Mouse (Mus musculus): ENCODE results near the gene Slc12a1.

The Slc12a1 gene

DNA sequence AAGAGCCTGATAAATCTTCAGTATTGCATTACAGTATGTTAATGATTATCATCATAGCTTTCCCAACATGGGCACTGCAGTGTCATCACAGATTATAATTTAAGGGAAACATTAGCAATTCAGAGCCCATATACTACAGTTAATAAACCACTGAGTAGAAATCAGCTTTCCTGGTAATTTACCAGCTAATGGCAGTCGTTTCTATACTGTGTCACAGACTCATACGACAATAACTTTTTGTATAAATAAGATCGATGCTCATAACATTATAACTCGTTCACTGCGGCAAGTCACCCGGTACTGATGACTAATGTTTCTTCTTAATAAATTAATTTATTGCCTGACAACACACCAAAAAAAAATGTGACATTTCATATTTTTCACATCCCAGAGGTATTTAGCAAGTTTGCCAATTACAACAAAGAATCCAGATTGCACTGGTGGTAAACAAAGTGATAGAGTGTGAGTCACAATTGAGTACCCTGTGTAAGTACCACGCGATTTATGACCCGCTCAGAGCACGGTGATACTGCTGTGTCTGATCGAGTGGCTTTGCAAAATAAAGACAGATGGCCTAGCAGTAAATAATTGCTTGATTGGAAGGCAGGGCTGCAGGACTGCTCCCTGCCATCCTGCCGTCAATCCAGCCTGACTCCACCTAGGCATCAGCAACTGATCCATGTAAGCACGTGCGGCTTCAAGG, 56.7 kb downstream of the Slc12a1 start:
- DNase-seq (ENCODE audit: low spot score in 2 of 2) = no peak

DNA sequence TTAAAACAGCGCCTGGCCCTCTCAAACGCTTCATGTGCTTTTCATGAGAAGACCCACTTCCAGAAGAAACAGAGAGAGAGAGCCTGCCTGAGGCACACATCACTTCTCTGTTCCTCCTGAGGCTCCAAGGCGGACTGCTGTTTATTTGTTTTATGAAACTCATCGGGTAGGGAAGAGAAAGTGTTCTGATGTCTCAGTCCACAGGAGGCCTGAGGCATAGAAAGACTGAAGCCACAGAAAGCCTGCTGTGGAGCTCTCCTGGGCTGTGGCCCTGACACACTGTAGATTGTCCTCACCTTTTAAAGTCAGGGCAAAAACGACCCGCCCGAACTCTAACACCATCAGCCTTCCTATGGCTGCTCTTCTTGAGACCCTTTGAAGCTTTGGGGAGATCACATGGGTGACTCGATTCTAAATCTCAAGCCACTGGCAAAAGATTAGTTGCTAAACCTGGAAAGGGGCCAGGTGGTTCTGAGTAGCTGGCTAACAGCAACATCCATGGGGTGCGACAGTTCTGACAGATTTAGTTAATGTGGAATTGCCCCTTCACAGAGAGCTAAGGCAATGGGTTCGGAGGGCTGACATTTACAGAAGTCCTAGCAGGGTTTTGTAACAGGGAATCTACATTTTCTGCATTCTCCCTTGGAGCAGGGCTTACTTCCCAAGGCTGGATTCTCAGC, 59.7 kb downstream of the Slc12a1 start:
- DNase-seq (ENCODE audit: low spot score in 2 of 2) = no peak

DNA sequence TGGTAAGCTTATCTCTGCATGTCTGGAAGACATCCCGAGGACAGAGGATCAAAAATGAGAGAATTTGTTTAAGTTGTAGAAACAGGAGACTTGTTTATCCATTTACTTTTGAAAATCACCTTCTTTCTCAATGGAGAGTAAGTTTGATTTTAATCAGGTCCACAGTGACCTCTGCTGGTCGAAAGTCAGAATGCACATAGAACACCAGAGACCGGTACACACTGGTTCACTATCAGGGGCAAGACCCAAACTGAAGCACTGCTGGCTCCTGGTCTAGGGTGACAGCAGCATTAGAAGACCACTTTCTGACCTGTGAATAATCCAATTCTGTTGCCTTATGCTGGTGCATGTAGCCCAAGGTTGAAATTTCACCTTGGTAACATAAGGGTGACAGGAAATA, 62.3 kb downstream of the Slc12a1 start:
- peak; percentile 73 to 83 for DNase-seq (ENCODE audit: low spot score in 2 of 2)

DNA sequence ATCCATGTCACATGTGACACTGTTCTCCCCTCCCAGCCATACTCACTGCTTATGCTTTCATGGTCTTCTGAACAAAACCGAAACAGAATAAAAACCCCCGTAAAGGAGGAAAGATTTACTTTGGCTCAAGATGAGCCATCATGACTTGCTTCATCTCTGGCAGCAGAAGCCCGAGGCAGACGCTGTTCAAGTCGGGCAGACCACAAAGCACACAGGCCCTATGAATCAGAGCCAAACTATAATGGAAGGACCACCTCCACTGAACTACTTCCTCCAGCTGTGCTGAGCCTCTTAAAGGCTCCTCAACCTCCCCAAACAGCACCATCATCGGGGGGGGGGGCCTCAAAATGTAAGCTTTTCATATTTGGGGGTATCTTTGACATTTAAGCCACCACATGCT, 65.0 kb downstream of the Slc12a1 start:
- no peak for DNase-seq (ENCODE audit: low spot score in 2 of 2)

DNA sequence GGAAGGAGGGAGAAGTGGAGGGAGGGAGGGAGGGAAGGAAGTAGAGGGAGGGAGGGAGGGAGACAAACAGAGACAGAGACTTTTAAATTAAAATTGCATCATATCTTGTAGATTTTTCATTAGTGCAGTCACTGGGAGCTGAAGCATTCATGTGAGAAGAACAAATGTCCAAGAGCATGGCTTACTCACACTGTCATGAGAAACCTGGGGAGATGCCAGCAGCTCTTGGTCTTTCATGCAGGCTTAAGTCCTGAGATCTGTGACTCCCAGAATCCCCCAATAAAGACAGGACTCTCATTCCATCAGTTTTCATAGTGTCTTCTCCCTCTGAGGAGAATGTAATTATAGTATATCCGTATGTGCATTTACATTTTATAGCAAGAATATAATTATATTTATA, 66.3 kb downstream of the Slc12a1 start:
- no peak for DNase-seq (ENCODE audit: low spot score in 2 of 2)

DNA sequence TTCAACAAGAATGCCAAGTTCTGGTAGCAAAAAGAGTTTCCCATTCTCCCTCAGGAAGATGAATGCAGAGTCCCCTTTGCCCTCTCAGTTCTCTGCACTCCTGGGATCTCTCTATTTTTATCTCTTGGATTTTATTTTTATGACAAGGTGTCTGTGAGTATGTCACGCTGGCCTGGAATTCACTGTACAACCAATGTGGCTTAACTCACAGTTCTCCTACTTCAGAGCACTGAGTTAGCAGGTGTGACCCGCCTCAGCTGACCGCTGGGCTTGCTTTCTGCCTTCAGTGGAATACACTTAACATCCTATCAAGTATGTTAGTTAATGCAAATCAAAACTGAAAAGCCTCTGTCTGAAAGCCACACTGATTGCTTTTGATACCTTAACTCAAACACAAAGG, 67.0 kb downstream of the Slc12a1 start:
- no peak for DNase-seq (ENCODE audit: low spot score in 2 of 2)

DNA sequence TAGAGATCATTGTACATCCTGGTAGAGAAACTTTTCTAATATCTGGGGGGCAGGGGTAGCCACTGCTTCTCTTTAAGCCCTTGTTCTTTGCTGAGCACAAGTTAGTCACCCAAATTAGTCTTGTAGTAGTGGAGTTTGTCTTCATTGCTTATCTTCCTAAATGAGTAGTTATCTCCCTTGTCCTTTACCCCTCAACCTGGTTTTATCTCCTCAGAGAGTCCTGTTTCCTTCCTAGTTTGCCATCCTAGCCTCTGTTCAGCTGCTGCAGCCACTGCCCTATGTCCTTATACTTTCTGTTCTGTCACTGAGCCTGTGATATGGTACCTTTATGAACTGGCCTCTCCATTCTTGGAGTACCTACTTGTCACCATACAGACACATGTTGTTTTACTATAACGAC, 69.4 kb downstream of the Slc12a1 start:
- DNase-seq (ENCODE audit: low spot score in 2 of 2) = no peak

DNA sequence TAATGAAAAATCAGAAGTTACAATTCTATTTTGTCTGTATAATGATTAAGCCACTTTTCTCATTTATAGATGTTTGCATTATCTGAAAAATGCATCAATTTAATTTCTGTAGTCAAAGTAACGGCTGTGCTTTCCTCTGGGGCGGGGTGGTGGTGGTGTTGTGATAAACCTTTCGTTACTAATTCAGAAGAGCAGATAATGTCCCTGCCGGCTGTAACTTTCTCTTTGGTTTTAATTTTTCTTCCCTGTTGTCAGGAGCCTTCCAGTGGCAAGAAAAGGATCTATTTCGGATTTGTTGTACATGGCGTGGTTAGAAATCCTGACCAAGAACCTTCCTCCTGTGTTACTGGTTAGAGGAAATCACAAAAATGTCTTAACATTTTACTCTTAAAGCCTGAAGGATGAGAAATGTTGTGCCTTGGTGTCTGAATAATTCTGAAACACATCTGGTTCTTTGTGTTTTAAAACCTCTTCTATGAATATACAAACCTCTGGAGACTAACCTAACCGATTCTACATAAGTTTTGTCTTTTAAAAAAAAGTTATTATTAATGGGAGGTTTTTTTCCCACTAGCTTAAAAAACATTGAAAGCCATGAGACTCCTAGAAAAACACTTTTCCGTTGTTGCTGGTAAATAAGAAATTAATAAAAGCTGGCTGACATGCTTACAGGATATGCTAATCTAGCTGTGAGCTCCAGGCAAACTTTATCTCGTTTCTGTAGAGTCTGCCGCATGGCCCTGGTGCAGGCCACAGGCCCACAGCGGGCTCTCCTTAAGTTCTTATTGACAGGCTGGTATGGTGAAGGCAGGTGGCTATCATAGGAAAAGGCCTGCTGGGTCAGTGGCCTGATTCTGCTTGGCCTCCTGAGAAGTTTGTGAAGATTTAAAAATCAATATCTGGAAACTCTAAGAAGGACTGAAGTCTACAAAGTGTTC, 76.4 kb downstream of the Slc12a1 start:
- DNase-seq (ENCODE audit: low spot score in 2 of 2) = no peak

DNA sequence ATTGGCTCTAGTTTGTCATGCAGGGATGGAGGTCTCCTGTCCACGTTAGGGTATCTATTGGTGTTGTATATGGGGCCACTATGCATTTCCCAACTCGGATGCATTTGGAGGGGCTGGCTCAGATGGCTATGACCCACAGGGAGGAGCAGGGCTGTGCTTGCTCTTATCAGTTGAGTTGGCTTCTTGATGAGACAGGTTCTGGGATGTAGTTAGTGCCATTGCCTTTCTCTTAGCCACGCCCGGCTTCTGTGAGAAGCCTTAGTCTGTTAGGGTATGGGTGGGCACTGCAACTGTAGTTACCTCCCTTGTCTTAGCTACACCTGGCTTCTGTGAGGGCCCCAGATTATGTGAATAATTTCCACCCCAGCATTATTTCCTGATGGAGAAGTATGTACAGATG, 79.9 kb downstream of the Slc12a1 start:
- DNase-seq (ENCODE audit: low spot score in 2 of 2) = no peak

DNA sequence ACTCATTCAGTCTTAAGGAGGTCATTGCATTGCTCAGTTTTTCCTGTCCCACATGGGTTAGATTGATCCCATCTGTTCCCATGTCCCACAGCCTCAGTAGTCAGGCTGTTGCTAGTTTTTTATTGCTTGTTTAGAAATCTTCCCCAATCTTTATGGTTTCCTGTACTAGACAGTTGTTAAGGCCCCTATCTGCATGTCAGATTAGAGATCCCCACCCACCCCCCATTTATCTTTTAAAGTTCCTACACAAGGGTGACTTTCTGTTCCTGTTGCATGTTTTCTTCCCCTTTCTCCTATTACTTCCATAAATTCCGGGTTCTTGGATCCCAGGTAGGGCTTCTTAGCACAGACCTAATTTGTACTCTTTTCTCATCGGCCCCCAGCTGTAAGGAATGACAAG, 81.2 kb downstream of the Slc12a1 start:
- no peak for DNase-seq (ENCODE audit: low spot score in 2 of 2)

DNA sequence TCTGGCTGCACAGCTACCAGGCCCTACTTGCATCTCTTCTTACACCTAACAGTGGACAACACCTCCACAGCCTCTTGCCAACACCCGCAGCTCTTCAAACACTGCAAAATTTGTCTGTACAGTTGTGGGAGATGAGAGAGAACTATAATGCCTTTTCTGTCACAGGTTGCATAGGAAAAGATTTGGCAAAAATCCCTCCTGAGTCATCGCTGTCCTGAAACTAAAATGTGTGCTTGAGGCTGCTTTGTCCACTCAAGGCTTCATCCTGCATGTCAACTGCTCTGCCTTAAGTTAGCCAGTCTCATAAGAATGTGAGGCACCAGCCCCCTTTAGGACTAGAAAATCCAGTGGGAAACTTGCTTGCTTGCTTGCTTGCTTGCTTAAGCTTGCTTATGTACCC, 81.7 kb downstream of the Slc12a1 start:
- DNase-seq (ENCODE audit: low spot score in 2 of 2) = no peak

DNA sequence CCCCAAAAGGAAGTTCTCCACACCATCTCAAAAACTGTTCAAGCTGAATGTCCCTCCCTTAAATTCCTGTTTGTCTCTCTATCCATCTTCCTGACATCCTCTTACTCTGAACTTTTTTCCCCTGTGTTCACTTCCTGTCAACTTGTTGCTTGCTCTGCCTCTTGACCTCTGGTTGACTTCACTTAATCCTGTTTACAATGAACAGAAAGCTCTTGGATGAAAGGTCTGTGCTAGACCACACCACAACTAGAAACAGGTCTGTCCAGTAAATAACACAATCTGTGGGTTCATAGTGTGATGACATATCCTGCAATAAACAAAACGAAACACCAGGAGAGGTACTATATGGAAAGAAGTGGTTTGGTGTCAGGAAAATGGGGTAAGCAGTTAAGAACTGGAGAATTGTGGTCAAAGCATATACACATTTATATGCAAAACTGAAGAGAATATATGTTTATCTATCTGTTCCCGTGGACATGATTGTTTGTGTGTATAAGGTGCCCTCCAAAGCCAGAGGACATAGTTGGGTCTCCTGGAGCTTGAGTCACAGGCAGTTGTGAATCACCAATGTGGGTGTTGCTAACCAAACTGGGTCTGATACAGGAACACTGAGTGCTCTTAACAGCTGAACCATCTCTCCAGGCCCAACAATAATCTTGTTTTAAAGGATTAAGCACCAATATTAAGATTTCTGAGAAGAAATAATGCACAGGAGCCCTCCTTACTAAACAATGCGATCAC, 93.4 kb downstream of the Slc12a1 start:
- DNase-seq (ENCODE audit: low spot score in 2 of 2) = no peak

DNA sequence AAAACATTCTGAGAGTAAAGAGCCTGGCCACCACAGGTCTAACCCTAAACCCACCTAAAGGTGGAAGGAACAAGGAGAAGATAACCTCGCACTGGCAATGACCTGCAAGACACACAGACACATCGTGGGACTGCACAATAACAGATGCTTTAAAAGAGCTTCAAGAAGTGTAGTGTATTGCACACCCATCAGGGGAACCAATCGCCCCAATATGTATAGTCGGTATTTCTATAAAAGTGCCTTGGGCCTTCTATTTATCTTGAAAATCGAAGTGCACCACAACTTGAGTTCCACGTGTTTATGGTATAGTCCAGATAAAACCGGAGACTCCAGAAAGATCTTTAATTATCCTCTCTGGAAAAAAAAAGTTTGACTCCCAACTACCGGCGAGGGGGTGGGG, 94.4 kb downstream of the Slc12a1 start:
- no peak for DNase-seq (ENCODE audit: low spot score in 2 of 2)

DNA sequence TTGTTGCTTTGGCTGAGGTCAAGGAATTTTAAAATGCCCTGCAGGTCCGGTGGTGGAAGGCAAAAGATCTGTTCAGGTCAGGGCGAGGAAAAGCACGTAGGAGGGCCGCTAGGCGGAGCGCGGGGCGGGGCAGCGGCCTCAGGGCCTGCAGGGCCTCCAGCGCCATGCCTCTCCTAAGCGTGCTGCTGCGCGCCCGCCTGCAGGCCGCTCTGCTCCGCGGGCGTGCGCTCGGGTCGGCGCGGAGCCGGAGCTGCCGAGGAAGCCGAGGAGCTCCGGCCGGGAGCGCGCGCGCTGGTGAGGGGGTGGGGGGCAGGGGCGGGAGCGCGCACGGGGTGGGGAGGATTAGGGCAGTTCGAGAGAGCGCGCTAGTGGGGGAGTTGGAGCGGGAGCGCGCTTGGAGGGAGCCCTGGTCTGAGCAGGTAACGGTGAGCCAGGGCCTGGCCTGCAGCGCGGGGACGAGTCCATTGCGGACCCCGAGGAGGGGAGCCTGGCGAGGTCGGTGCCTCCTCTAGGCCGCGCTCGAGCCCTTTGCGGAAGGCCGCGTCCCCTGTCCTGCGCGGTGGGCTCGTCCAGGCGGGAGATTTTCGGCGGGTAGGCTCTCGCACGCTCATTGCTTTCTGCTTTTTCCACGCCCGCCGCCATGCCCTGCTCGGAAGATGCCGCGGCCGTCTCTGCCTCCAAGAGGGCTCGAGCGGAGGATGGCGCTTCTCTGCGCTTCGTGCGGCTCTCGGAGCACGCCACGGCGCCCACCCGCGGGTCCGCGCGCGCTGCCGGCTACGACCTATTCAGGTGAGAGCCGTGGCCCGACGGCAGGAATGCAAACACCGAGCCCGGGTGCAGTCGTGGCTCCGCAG, 95.0 kb downstream of the Slc12a1 start, which contains the start of gene Dut:
TSS of gene Dut (plus strand) at position 83 of the 854 bp plus-strand sequence.
- peak; percentile 89 for DNase-seq (ENCODE audit: low spot score in 2 of 2)

DNA sequence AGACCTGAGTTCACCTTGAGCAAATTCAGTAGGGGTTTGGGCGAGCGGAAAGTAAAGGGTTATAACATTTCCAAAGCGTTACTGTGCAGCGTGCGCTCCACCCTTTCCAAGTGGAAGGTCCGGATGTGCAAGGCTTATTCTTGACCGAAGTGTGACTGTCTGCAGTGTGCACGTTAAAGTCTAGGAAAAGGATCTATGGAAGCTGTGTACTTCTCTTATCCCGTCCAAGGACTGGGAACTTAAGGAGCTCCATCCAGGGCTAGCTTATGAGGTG, 95.6 kb downstream of the Slc12a1 start:
- no peak for DNase-seq (ENCODE audit: low spot score in 2 of 2)

DNA sequence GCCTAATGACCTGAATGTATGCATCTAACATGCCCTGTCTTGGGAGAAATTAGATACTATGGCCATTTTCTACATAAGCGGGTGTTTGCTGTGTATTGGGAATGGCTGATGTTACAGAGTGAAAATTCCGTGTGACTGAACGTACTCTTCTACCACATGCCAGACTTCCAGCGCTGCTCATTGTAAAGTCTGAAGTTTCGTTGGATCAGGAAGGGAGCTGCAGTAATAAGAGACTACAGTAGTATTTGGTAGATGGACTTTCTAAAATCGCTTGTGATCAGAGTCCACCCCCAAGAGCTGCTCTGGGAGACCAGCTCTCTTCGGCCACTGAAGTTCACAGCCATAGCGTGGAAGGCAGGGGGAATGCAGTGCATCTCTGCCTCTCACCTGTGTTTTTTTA, 96.0 kb downstream of the Slc12a1 start:
- no peak for DNase-seq (ENCODE audit: low spot score in 2 of 2)

DNA sequence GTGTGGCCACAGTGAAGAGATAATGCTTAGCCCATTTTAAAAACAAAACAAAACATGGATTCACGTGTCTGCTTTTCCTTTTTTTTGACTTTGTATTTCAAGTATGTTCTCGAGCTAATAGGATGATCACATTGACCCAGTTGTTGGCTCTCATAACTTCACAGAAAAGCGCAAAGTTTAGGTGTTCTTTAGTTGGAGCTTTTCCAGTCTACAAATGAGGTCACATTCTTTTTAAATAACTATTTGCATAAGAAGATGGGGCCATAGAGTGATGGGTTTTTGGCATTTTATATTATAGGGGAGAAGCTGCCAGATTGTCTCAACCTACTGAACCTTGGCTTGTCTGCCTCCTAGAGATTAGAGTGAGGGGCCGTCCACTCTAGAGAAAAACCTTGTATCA, 97.0 kb downstream of the Slc12a1 start:
- no peak for DNase-seq (ENCODE audit: low spot score in 2 of 2)

DNA sequence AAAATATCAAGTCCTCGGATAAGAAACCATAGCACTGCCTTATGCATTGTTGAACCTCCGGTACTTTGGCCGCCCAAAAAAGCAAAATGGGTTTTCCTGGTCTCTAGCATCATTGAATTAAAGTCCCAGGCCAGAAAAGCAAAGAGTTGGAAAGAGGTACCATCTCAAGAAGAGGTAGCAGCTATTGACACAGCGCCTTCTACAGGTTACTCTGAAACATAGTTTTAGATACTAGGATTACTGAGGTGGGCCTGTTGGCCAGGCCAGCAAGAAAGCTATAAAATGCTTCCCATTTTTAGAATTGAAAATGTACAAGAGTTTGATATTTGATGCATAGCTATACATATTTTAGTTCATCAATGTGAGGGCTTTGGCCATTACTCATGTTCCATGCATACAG, 97.6 kb downstream of the Slc12a1 start:
- DNase-seq (ENCODE audit: low spot score in 2 of 2) = no peak

DNA sequence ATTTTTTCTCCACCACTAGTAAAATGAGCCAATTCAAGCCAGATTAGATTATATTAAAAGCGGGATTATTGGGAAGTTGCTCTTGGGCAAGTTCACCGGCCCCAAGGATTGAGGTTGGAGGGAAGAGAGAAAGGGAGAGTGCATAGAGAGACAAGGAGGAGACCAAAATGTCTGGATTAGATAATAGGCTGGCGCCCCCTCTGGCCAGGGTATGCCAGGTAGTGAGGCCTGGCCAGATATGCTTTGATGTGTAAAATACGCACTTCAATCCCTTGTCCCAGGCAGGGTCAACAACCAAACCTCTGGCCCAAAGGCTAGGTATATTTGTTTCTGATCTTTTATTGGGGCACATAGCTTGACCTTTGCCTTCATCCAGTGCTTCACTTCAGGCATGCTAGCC, 99.5 kb downstream of the Slc12a1 start:
- no peak for DNase-seq (ENCODE audit: low spot score in 2 of 2)

DNA sequence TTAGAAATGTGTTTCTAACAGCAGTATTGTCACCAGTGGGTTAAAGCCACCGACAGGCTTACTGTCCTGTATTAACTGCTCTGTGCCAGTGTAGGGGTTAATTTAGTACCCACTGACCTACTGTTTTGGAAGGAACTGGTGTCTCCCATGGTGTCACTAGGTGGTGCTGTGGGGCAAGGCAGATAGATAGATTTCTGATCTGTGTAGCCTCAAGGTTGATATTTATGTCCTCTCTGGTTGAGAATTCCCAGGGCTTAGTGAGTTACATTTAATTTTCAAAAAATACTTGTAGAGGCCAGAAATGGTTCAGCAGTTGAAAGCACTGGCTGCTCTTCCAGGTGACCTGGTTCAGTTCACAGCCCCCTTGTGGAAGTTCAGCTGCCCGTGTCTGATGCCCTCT, 100.0 kb downstream of the Slc12a1 start:
- DNase-seq (ENCODE audit: low spot score in 2 of 2) = peak; percentile 11 to 59

DNA sequence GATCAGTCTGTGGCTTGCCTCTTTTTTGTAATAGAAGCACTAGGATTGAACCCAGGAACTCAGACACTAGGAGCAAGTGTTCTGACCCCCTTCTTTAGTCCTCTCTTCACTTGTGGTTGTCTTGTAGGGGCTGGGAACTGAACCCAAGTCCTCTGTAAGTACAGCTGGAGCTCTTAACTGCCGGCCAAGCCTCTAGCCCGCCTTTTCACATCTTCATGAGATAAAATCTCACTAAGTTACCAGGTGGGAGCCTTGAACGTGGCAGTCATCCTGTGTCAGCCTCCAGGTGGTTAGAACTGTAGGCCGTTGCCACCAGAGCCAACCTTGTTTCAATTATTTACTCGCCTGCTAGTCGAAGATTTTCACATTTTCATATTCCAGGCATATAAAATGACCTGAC, 101.4 kb downstream of the Slc12a1 start:
- no peak for DNase-seq (ENCODE audit: low spot score in 2 of 2)

All from frontal cortex, postnatal 36 days (tissue).